Mouse (Mus musculus): ENCODE measurements around the gene Drc3.
"Not testable (repeated sequence)": the region's sequence is repeated elsewhere in the genome, so short reads cannot be mapped to it uniquely, and the experiment has no call there.

Gene Drc3

GRCm38 (mm10) chr11:60397172-60397571 is 44.0 kb downstream of the Drc3 start:
- peak; percentile 46 to 58 for DNase-seq

- DNase-seq = no peak
These were observed 53.5 kb downstream of the Drc3 start for GRCm38 (mm10) chr11:60406606-60407005.

GRCm38 (mm10) chr11:60412173-60412572 is 59.0 kb downstream of the Drc3 start:
- peak; percentile 87 to 95 for DNase-seq

- no peak for DNase-seq
These were observed 59.8 kb downstream of the Drc3 start for GRCm38 (mm10) chr11:60412921-60413320.

GRCm38 (mm10) chr11:60416590-60416962 is 63.4 kb downstream of the Drc3 start:
- DNase-seq = no peak

- peak; percentile 99 for DNase-seq
These were observed 64.0 kb downstream of the Drc3 start, which contains the start of gene Gid4 for GRCm38 (mm10) chr11:60416963-60417716. Gid4 (plus strand) TSS chr11:60417145.

- DNase-seq = peak in 1 of 2 experiments; percentile 66
These were observed 64.8 kb downstream of the Drc3 start, which contains the start of gene Atpaf2 for GRCm38 (mm10) chr11:60417717-60418472. Atpaf2 (minus strand) TSS chr11:60418457.

- DNase-seq = no peak
These were observed 65.3 kb downstream of the Drc3 start for GRCm38 (mm10) chr11:60418473-60418803.

GRCm38 (mm10) chr11:60422046-60422668 is 69.0 kb downstream of the Drc3 start:
- DNase-seq = peak; percentile 22 to 46

GRCm38 (mm10) chr11:60423006-60423405 is 69.9 kb downstream of the Drc3 start:
- no peak for DNase-seq

- no peak for DNase-seq
These were observed 73.3 kb downstream of the Drc3 start for GRCm38 (mm10) chr11:60426417-60426816.

GRCm38 (mm10) chr11:60427628-60428027 is 74.5 kb downstream of the Drc3 start:
- no peak for DNase-seq

- DNase-seq = no peak
These were observed 80.4 kb downstream of the Drc3 start for GRCm38 (mm10) chr11:60433501-60433900.

GRCm38 (mm10) chr11:60435133-60435532 is 82.0 kb downstream of the Drc3 start:
- DNase-seq = no peak

GRCm38 (mm10) chr11:60436618-60437017 is 83.5 kb downstream of the Drc3 start:
- no peak for DNase-seq

GRCm38 (mm10) chr11:60439621-60440020 is 86.5 kb downstream of the Drc3 start:
- not testable (repeated sequence) for DNase-seq

- no peak for DNase-seq
These were observed 87.0 kb downstream of the Drc3 start for GRCm38 (mm10) chr11:60440176-60440575.

GRCm38 (mm10) chr11:60442896-60443295 is 89.8 kb downstream of the Drc3 start:
- DNase-seq = no peak
